Mouse (Mus musculus): Measurements from ENCODE around the gene Wdr35. TPM values are rescaled to one million over a fixed set of nuclear protein-coding genes. Genes with fewer than 3 reads are reported as not detected.
A peak's percentile ranks its signal among the peaks of the same experiment; 100 is the strongest.

Gene Wdr35
- total RNA-seq, 2 experiments from 2014 or later = 41.6 to 45.3 TPM

- no peak for DNase-seq (ENCODE audit: extremely low spot score in 1 of 2, low spot score in 1 of 2)
Observed at GRCm38 (mm10) chr12:9046674-9047073, 73.0 kb downstream of the Wdr35 start.

- no peak for DNase-seq (ENCODE audit: extremely low spot score in 1 of 2, low spot score in 1 of 2)
Observed at GRCm38 (mm10) chr12:9048090-9048489, 74.4 kb downstream of the Wdr35 start.

GRCm38 (mm10) chr12:9050824-9051223 lies 77.1 kb downstream of the Wdr35 start:
- no peak for DNase-seq (ENCODE audit: extremely low spot score in 1 of 2, low spot score in 1 of 2)

- DNase-seq (ENCODE audit: extremely low spot score in 1 of 2, low spot score in 1 of 2) = peak; percentile 62 to 88
Observed at GRCm38 (mm10) chr12:9052075-9052829, 78.6 kb downstream of the Wdr35 start.

GRCm38 (mm10) chr12:9053345-9053744 lies 79.7 kb downstream of the Wdr35 start:
- DNase-seq (ENCODE audit: extremely low spot score in 1 of 2, low spot score in 1 of 2) = no peak

GRCm38 (mm10) chr12:9054012-9054411 lies 80.3 kb downstream of the Wdr35 start:
- no peak for DNase-seq (ENCODE audit: extremely low spot score in 1 of 2, low spot score in 1 of 2)

- no peak for DNase-seq (ENCODE audit: extremely low spot score in 1 of 2, low spot score in 1 of 2)
Observed at GRCm38 (mm10) chr12:9055269-9055668, 81.6 kb downstream of the Wdr35 start.

- no peak for DNase-seq (ENCODE audit: extremely low spot score in 1 of 2, low spot score in 1 of 2)
Observed at GRCm38 (mm10) chr12:9059502-9059901, 85.8 kb downstream of the Wdr35 start.

- no peak for DNase-seq (ENCODE audit: extremely low spot score in 1 of 2, low spot score in 1 of 2)
Observed at GRCm38 (mm10) chr12:9059965-9060364, 86.3 kb downstream of the Wdr35 start.

GRCm38 (mm10) chr12:9063611-9064010 lies 89.9 kb downstream of the Wdr35 start:
- no peak for DNase-seq (ENCODE audit: extremely low spot score in 1 of 2, low spot score in 1 of 2)

GRCm38 (mm10) chr12:9071058-9071457 lies 97.4 kb downstream of the Wdr35 start:
- DNase-seq (ENCODE audit: extremely low spot score in 1 of 2, low spot score in 1 of 2) = no peak

- DNase-seq (ENCODE audit: extremely low spot score in 1 of 2, low spot score in 1 of 2) = no peak
Observed at GRCm38 (mm10) chr12:9071493-9071892, 97.8 kb downstream of the Wdr35 start.

GRCm38 (mm10) chr12:9077554-9078125 lies 103.9 kb downstream of the Wdr35 start:
- DNase-seq (ENCODE audit: extremely low spot score in 1 of 2, low spot score in 1 of 2) = no peak

Other genes starting within 250 kb of the Wdr35 start
- gene Sdc1, start 202.6 kb upstream of the Wdr35 start, total RNA-seq (2021) = 1 to 10 TPM; 1.3 to 1.8 TPM
- 100 to 1,000 TPM; 222 to 223 TPM for gene Laptm4a, start 52.2 kb upstream of the Wdr35 start, total RNA-seq (2021)
- gene Matn3, start 26.0 kb upstream of the Wdr35 start, total RNA-seq (2021) = not detected
- 1 to 10 TPM; 4.4 to 5.7 TPM for gene Ttc32, start 56.1 kb downstream of the Wdr35 start, total RNA-seq (2021)

All from layer of hippocampus, postnatal 25 days (tissue).